Mouse (Mus musculus): ENCODE results near the gene Dennd6b. TPM values are rescaled to one million over a fixed set of nuclear protein-coding genes. Genes with fewer than 3 reads are reported as not detected.
A peak's percentile ranks its signal among the peaks of the same experiment; 100 is the strongest.

Gene Dennd6b
- polyA plus RNA-seq (2012; ENCODE audit: insufficient read depth, insufficient read length, missing spikeins), result 1.8 and 2.2 TPM in 2 replicates

GRCm38 (mm10) chr15:89196313-89196706, at the start of gene Dennd6b:
Gene Dennd6b (minus strand): TSS chr15:89196496.
- peaks cover 4% of the 10 kb centered on the region; the same call in 1 of the 2 replicates for H3K4me1 ChIP-seq (ENCODE audit: control insufficient read depth, insufficient read depth, insufficient read length, low read length)
- peak within 1 kb of the TSS; percentile 92 for H3K27ac ChIP-seq (replicated peaks; ENCODE audit: low read depth, low read length)
- H3K4me3 ChIP-seq (ENCODE audit: insufficient read depth, low read depth, low read length), result peak within 1 kb of the TSS; percentile 92

- Histone ChIP-seq H3K27ac (replicated peaks; ENCODE audit: low read depth, low read length) (no peak overlapping the region), H3K4me3 (ENCODE audit: insufficient read depth, low read depth, low read length) (no peak overlapping the region), H3K4me1 (ENCODE audit: control insufficient read depth, insufficient read depth, insufficient read length, low read length) (no peaks in the 10 kb centered on the region)
Measured at GRCm38 (mm10) chr15:89241025-89241424, 44.7 kb upstream of the Dennd6b start.

GRCm38 (mm10) chr15:89239751-89240392, 43.6 kb upstream of the Dennd6b start:
- Histone ChIP-seq H3K27ac (replicated peaks; ENCODE audit: low read depth, low read length) (0 out of 2 replicates have a peak overlapping the region, but pooled peaks have one; percentile 16), H3K4me3 (ENCODE audit: insufficient read depth, low read depth, low read length) (no peak overlapping the region), H3K4me1 (ENCODE audit: control insufficient read depth, insufficient read depth, insufficient read length, low read length) (no peaks in the 10 kb centered on the region)

GRCm38 (mm10) chr15:89234052-89234451, 37.8 kb upstream of the Dennd6b start:
- no peak overlapping the region for H3K27ac ChIP-seq (replicated peaks; ENCODE audit: low read depth, low read length)

GRCm38 (mm10) chr15:89233586-89233985, 37.3 kb upstream of the Dennd6b start:
- Histone ChIP-seq H3K27ac (replicated peaks; ENCODE audit: low read depth, low read length) (no peak overlapping the region), H3K4me3 (ENCODE audit: insufficient read depth, low read depth, low read length) (no peak overlapping the region), H3K4me1 (ENCODE audit: control insufficient read depth, insufficient read depth, insufficient read length, low read length) (no peaks in the 10 kb centered on the region)

More at GRCm38 (mm10) chr15:89234052-89234451, 37.8 kb upstream of the Dennd6b start:
- Histone ChIP-seq H3K4me1 (ENCODE audit: control insufficient read depth, insufficient read depth, insufficient read length, low read length) (no peaks in the 10 kb centered on the region), H3K4me3 (ENCODE audit: insufficient read depth, low read depth, low read length) (no peak overlapping the region)

GRCm38 (mm10) chr15:89215611-89216233, 19.4 kb upstream of the Dennd6b start:
- H3K27ac ChIP-seq (replicated peaks; ENCODE audit: low read depth, low read length), result no peak overlapping the region
- peaks cover 6% of the 10 kb centered on the region for H3K4me1 ChIP-seq (ENCODE audit: control insufficient read depth, insufficient read depth, insufficient read length, low read length)
- H3K4me3 ChIP-seq (ENCODE audit: insufficient read depth, low read depth, low read length), result no peak overlapping the region

- Histone ChIP-seq H3K4me3 (ENCODE audit: insufficient read depth, low read depth, low read length) (no peak overlapping the region), H3K4me1 (ENCODE audit: control insufficient read depth, insufficient read depth, insufficient read length, low read length) (peaks cover 6% of the 10 kb centered on the region), H3K27ac (replicated peaks; ENCODE audit: low read depth, low read length) (no peak overlapping the region)
Measured at GRCm38 (mm10) chr15:89214953-89215352, 18.7 kb upstream of the Dennd6b start.

GRCm38 (mm10) chr15:89213517-89213916, 17.2 kb upstream of the Dennd6b start:
- Histone ChIP-seq H3K4me1 (ENCODE audit: control insufficient read depth, insufficient read depth, insufficient read length, low read length) (peaks cover 6% of the 10 kb centered on the region), H3K27ac (replicated peaks; ENCODE audit: low read depth, low read length) (no peak overlapping the region), H3K4me3 (ENCODE audit: insufficient read depth, low read depth, low read length) (no peak overlapping the region)

DNA sequence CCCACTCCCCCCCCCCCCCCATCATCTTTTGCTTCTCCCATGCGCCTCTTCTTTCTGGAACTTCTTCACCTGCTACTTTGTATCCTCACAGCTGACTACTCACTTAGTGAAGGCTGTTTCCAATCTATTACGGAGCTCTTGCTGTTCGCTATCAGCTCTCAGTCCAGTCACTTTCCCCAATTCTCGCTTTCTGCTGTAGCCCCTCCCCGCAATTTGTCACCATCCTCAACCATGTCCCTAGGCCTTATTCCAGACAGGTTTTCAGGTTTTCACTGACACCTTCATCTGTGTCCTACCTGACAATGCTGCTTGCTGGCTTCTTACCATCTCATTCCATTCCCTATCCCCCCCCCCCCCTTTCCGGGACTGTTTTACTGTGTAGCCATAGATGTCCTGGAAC, 16.2 kb upstream of the Dennd6b start:
- Histone ChIP-seq H3K4me1 (ENCODE audit: control insufficient read depth, insufficient read depth, insufficient read length, low read length) (peaks cover 6% of the 10 kb centered on the region), H3K27ac (replicated peaks; ENCODE audit: low read depth, low read length) (no peak overlapping the region), H3K4me3 (ENCODE audit: insufficient read depth, low read depth, low read length) (peak overlapping the region; percentile 81)

GRCm38 (mm10) chr15:89211716-89212461, 15.6 kb upstream of the Dennd6b start:
- Histone ChIP-seq H3K27ac (replicated peaks; ENCODE audit: low read depth, low read length) (peak overlapping the region; percentile 31), H3K4me3 (ENCODE audit: insufficient read depth, low read depth, low read length) (peak overlapping the region; percentile 81), H3K4me1 (ENCODE audit: control insufficient read depth, insufficient read depth, insufficient read length, low read length) (peaks cover 6% of the 10 kb centered on the region)

DNA sequence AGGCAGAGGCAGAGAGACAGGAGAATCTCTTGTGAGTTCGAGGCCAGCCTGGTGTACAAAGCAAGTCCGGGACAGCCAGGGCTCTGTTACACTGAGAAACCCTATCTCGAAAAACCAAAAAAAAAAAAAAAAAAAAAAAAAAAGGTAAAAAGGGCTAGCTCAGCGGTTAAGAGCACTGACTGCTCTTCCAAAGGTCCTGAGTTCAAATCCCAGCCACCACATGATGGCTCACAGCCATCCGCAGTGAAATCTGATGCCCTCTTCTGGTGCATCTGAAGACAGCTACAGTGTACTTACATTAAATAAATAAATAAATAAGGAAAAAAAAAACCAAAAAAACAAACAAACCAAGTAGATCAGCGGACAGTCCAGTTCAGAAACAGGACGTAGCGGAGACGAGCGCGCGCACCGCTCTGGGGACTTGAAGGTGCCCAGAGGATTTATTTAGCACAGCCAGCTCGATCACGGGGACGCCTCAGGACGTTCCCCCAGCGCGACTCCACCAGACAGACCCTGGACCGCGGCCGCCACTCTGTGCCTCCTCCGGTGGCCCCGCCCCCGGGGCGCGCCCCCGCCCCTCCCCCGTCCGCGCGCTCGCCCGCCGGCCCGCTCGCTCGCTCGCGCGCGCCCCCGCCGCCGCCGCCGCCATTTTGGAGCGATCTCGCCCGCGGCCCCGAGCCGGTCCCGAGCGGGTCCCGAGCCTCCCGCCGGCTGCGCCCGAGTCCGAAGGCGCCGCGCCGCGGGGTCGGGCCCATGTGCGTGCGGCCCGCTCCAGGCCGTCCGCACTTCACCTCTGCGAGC, 14.8 kb upstream of the Dennd6b start, which contains the start of gene Ppp6r2:
Ppp6r2 (plus strand) TSS at position 639 of the 801 bp plus-strand sequence.
- Histone ChIP-seq H3K4me1 (ENCODE audit: control insufficient read depth, insufficient read depth, insufficient read length, low read length) (peaks cover 6% of the 10 kb centered on the region), H3K4me3 (ENCODE audit: insufficient read depth, low read depth, low read length) (peak within 1 kb of the TSS; percentile 85), H3K27ac (replicated peaks; ENCODE audit: low read depth, low read length) (peak within 1 kb of the TSS; percentile 83)

DNA sequence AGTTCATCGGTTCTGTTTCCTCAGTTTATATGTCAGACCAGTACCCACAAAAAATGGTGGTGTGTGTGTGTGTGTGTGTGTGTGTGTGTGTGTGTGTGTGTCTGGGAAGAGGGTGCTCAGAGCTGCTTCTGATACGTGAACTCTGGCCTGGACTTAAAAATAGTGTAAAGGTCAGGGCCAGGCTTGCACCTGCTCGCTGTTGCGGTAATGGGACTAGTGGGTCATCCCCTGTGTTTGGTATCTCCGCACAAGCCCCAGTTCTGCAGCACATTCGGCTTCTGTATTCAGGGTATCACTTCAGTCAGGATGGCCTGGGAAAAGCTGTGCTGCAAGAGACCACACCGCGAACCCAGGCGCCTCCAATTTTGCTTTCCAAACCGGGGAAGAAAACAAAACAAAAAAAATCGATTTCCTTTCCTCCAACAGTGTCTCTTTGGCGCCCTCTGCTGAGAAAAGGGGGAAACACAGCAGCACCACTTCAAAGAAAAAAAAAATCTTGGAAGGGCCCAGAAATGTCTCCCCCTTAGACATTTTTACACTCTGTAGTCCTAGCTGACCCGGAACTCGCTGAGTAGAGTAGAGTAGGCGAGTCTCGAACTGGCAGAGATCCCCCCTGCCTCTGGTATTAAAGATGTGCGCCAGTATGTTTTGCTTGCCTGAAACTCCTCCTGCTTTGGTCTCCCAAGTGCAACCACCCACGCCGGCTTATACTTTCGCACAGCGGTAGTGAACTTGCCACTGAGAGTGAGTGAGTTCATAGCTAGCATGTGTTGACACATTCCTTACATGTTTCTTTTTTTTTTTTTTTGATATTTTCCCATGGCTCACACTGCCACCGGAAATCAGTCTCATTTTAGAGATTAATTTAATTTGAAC, 13.8 kb upstream of the Dennd6b start:
- Histone ChIP-seq H3K4me3 (ENCODE audit: insufficient read depth, low read depth, low read length) (peak overlapping the region; percentile 85), H3K4me1 (ENCODE audit: control insufficient read depth, insufficient read depth, insufficient read length, low read length) (peaks cover 6% of the 10 kb centered on the region), H3K27ac (replicated peaks; ENCODE audit: low read depth, low read length) (peak overlapping the region; percentile 74)

DNA sequence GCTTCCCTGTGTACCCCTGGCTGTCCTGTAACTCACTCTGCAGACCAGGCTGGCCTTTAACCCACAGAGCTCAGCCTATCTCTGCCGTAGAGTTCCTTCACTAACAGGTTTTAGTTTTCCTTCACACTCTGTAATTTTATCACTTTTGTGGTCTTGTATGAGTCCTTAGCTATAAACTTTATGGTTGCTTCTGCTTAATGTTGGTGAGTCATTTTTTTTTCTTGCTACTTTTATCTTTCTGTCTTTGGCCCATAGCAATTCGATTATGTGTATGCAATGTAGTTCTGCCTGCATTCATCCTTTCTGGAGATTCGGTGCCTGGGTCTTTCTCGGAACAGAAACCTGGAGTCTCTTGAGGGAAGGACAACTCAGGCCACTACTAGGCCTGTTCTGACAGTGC, 11.2 kb upstream of the Dennd6b start:
- Histone ChIP-seq H3K4me3 (ENCODE audit: insufficient read depth, low read depth, low read length) (no peak overlapping the region), H3K27ac (replicated peaks; ENCODE audit: low read depth, low read length) (no peak overlapping the region), H3K4me1 (ENCODE audit: control insufficient read depth, insufficient read depth, insufficient read length, low read length) (peaks cover under 1% of the 10 kb centered on the region; the same call in 1 of the 2 replicates)

DNA sequence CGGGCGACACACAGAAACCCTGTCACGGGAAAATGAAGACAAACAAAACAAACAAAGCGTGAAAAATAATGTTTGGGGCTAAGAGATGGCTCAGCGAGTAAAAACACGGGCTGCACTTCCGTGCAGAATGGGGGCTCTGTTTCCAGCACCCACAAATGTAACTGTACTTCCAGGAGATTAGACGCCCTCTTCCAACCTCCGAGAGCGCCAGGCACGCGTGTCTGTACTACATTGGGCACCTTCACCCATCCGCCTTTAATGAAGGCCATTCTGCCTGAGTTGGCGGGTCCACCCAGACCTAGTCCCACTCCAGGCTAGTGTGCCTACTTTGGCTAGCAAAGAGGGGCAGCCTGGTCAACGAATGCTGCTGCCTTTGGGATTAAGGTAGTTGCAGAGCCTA, 760 bp upstream of the Dennd6b start:
- H3K4me1 ChIP-seq (ENCODE audit: control insufficient read depth, insufficient read depth, insufficient read length, low read length), result peaks cover 4% of the 10 kb centered on the region; the same call in 1 of the 2 replicates
- peak overlapping the region; percentile 92 for H3K4me3 ChIP-seq (ENCODE audit: insufficient read depth, low read depth, low read length)
- peak overlapping the region; percentile 60 for H3K27ac ChIP-seq (replicated peaks; ENCODE audit: low read depth, low read length)
